Comparison of ENCODE assay signal across 8 mouse cellular contexts in genomic region chr7:90029548-90030485, GRCm38 (mm10). TPM values are rescaled to one million over a fixed set of nuclear protein-coding genes. Genes with fewer than 3 reads are reported as not detected.
DNase-seq lines count a peak whose midpoint lies in the region; ATAC-seq and TF ChIP-seq lines count a peak whose summit lies in the region.

No protein-coding gene starts in this region.

- H3K9ac ChIP-seq in liver, adult 2 months (ENCODE audit: low read depth, low read length), result peak overlapping the region; percentile 28
- no peak overlapping the region for H3K9ac ChIP-seq in forebrain, embryonic 11.5 days (ENCODE audit: low read length)
- peak overlapping the region; percentile 40 for H3K9ac ChIP-seq in heart, postnatal 0 days (replicated peaks; ENCODE audit: low read depth, low read length)
- 0 out of 2 replicates have a peak overlapping the region, but pooled peaks have one; percentile 20 for H3K9ac ChIP-seq in midbrain, embryonic 12.5 days (replicated peaks)

- peak; percentile 100 for TF ChIP-seq EP300 in heart, postnatal 0 days (IDR thresholded peaks at IDR 0.05; ENCODE audit: low read depth)

- H3K27me3 ChIP-seq in liver, adult 2 months (ENCODE audit: control insufficient read depth, insufficient read depth, low read length), result no peaks in the 10 kb centered on the region
- H3K27me3 ChIP-seq in forebrain, embryonic 11.5 days (ENCODE audit: control insufficient read depth, insufficient read depth, low read length), result no peaks in the 10 kb centered on the region
- no peaks in the 10 kb centered on the region for H3K27me3 ChIP-seq in heart, postnatal 0 days (ENCODE audit: control insufficient read depth, insufficient read depth, low read length)
- H3K27me3 ChIP-seq in limb, embryonic 10.5 days (ENCODE audit: low read depth, poor library complexity, severe bottlenecking), result no peaks in the 10 kb centered on the region
- no peaks in the 10 kb centered on the region for H3K27me3 ChIP-seq in midbrain, embryonic 12.5 days

- no peaks in the 10 kb centered on the region for H3K36me3 ChIP-seq in liver, adult 2 months (ENCODE audit: control insufficient read depth, insufficient read depth, low read length)
- no peaks in the 10 kb centered on the region for H3K36me3 ChIP-seq in forebrain, embryonic 11.5 days (ENCODE audit: control insufficient read depth, insufficient read depth, low read length)
- no peaks in the 10 kb centered on the region for H3K36me3 ChIP-seq in heart, postnatal 0 days (replicated peaks; ENCODE audit: control insufficient read depth, insufficient read depth, low read length)
- H3K36me3 ChIP-seq in limb, embryonic 10.5 days, result no peaks in the 10 kb centered on the region
- no peaks in the 10 kb centered on the region for H3K36me3 ChIP-seq in midbrain, embryonic 12.5 days

- peak overlapping the region; percentile 6; the same call in 1 of the 2 replicates for H3K4me3 ChIP-seq in liver, adult 2 months (ENCODE audit: insufficient read depth, low read depth, low read length)
- H3K4me3 ChIP-seq in forebrain, embryonic 11.5 days (ENCODE audit: low read depth, low read length), result no peak overlapping the region
- peak overlapping the region; percentile 17 for H3K4me3 ChIP-seq in heart, postnatal 0 days (ENCODE audit: low read depth, low read length)
- H3K4me3 ChIP-seq in limb, embryonic 10.5 days, result peak overlapping the region; percentile 9
- no peak overlapping the region for H3K4me3 ChIP-seq in midbrain, embryonic 12.5 days

- peak overlapping the region; percentile 91 for H3K27ac ChIP-seq in liver, adult 2 months (replicated peaks; ENCODE audit: insufficient read depth, low read depth, low read length)
- H3K27ac ChIP-seq in forebrain, embryonic 11.5 days (ENCODE audit: low read depth, low read length), result no peak overlapping the region
- H3K27ac ChIP-seq in heart, postnatal 0 days (ENCODE audit: low read depth), result peak overlapping the region; percentile 91
- H3K27ac ChIP-seq in limb, embryonic 10.5 days, result peak overlapping the region; percentile 61
- peak overlapping the region; percentile 65 for H3K27ac ChIP-seq in midbrain, embryonic 12.5 days (replicated peaks)

- 0 out of 2 replicates have a peak, but pooled peaks have one; percentile 36 for ATAC-seq in forebrain, embryonic 11.5 days (replicated peaks; ENCODE audit: low FRiP score)
- ATAC-seq in heart, postnatal 0 days (ENCODE audit: insufficient read depth, low read depth), result peak; percentile 89
- ATAC-seq in midbrain, embryonic 12.5 days (ENCODE audit: low FRiP score, low read depth), result peak; percentile 51

- peak overlapping the region; percentile 19; the same call in 1 of the 2 replicates for H3K4me2 ChIP-seq in forebrain, embryonic 11.5 days (ENCODE audit: low read depth, low read length, severe bottlenecking)
- H3K4me2 ChIP-seq in heart, postnatal 0 days (ENCODE audit: low read depth, low read length), result peak overlapping the region; percentile 37
- H3K4me2 ChIP-seq in midbrain, embryonic 12.5 days (replicated peaks), result peak overlapping the region; percentile 37

- TF ChIP-seq CTCF in liver, adult 2 months (IDR thresholded peaks at IDR 0.05; ENCODE audit: low read depth, low read length), result no peak
- TF ChIP-seq CTCF in heart, postnatal 0 days (IDR thresholded peaks at IDR 0.05; ENCODE audit: low read depth), result no peak

- H3K9me3 ChIP-seq in forebrain, embryonic 11.5 days (ENCODE audit: control insufficient read depth, low read length), result no peaks in the 10 kb centered on the region
- no peaks in the 10 kb centered on the region for H3K9me3 ChIP-seq in heart, postnatal 0 days (replicated peaks; ENCODE audit: control insufficient read depth, low read length)
- no peaks in the 10 kb centered on the region for H3K9me3 ChIP-seq in limb, embryonic 10.5 days (replicated peaks)
- H3K9me3 ChIP-seq in midbrain, embryonic 12.5 days, result no peaks in the 10 kb centered on the region

- H3K4me1 ChIP-seq in liver, adult 2 months (ENCODE audit: control insufficient read depth, insufficient read depth, low read length), result peaks cover 12% of the 10 kb centered on the region
- 0 out of 2 replicates have a peak, but pooled peaks cover 3% of the 10 kb centered on the region for H3K4me1 ChIP-seq in forebrain, embryonic 11.5 days (replicated peaks; ENCODE audit: control insufficient read depth, insufficient read depth, low read length)
- peaks cover 25% of the 10 kb centered on the region for H3K4me1 ChIP-seq in heart, postnatal 0 days (ENCODE audit: control insufficient read depth, insufficient read depth)
- peaks cover 27% of the 10 kb centered on the region for H3K4me1 ChIP-seq in limb, embryonic 10.5 days
- H3K4me1 ChIP-seq in midbrain, embryonic 12.5 days, result peaks cover 14% of the 10 kb centered on the region

- TF ChIP-seq POLR2A in liver, adult 2 months (IDR thresholded peaks at IDR 0.05; ENCODE audit: extremely low read depth, insufficient read depth, low read length), result no peak

- WGBS in liver, adult 2 months, result 68% methylated on average over 20 of the region's 20 CpGs
- WGBS in forebrain, embryonic 11.5 days, result 56% methylated on average over 20 of the region's 20 CpGs
- 20% methylated on average over 20 of the region's 20 CpGs for WGBS in heart, postnatal 0 days
- WGBS in limb, embryonic 10.5 days, result 56% methylated on average over 20 of the region's 20 CpGs
- WGBS in midbrain, embryonic 12.5 days, result 49% methylated on average over 20 of the region's 20 CpGs

- H3K79me2 ChIP-seq in liver, adult 2 months (ENCODE audit: control insufficient read depth, insufficient read depth, low read length), result no peaks in the 10 kb centered on the region

- DNase-seq in liver, adult 2 months (ENCODE audit: extremely low read depth, low read depth, low spot score), result no peak
- DNase-seq in liver, result no peak
- DNase-seq in forebrain, embryonic 11.5 days (ENCODE audit: low spot score), result no peak
- peak; percentile 91 for DNase-seq in heart, postnatal 0 days (ENCODE audit: low spot score)
- DNase-seq in limb, embryonic 10.5 days (ENCODE audit: low spot score), result peak; percentile 47
- DNase-seq in adipocyte (ENCODE audit: low spot score), result no peak
- DNase-seq in urinary bladder, adult 2 months (ENCODE audit: low spot score), result no peak

RNA-seq across cellular contexts. Expression of gene Eed, which starts 49.0 kb away (rescaled TPM):
- total RNA-seq in liver, adult 2 months (2014; rRNA removed), result 30.7 and 43.5 TPM in 2 replicates
- polyA plus RNA-seq in liver, adult 2 months (2012; rRNA removed), result 10.7 and 16.1 TPM in 2 replicates
- polyA plus RNA-seq in forebrain, embryonic 11.5 days (2014; fragmentation: Nextera tagmentation; extraction: Ambion mirVana), result 96.4 and 102 TPM in 2 replicates
- 16.5 and 38.1 TPM in 2 replicates for total RNA-seq in heart, postnatal 0 days (2014; rRNA removed; ENCODE audit: low replicate concordance)
- 26.7 and 27.9 TPM in 2 replicates for polyA plus RNA-seq in heart, postnatal 0 days (2015; fragmentation: Nextera tagmentation; extraction: Ambion mirVana)
- polyA plus RNA-seq in limb, embryonic 10.5 days (2016; fragmentation: Nextera tagmentation; extraction: Ambion mirVana), result 101 and 102 TPM in 2 replicates
- polyA plus RNA-seq in midbrain, embryonic 12.5 days (2016; fragmentation: Nextera tagmentation; extraction: Ambion mirVana), result 73.7 and 79.5 TPM in 2 replicates
- 44.6 and 52.5 TPM in 2 replicates for polyA plus RNA-seq in urinary bladder, adult 2 months (2012; rRNA removed)

Comparison
In these comparisons a context has a peak if more than half of its experiments do, and no peak if none do; other contexts are left out.
1. DNase-seq: peak in heart, postnatal 0 days (single experiment) and limb, embryonic 10.5 days (single experiment); none in liver, adult 2 months (single experiment), liver (single experiment), forebrain, embryonic 11.5 days (single experiment), adipocyte (single experiment) and urinary bladder, adult 2 months (single experiment).
2. H3K4me3 ChIP-seq: peak in liver, adult 2 months (single experiment), heart, postnatal 0 days (single experiment) and limb, embryonic 10.5 days (single experiment); none in forebrain, embryonic 11.5 days (single experiment) and midbrain, embryonic 12.5 days (single experiment).
3. ATAC-seq: peak in every context shown above with its lines; median percentile 89 in heart, postnatal 0 days; 51 in midbrain, embryonic 12.5 days; 36 in forebrain, embryonic 11.5 days.
4. Peak in every context shown above with its lines, with median percentiles within 50 percentile points of each other: H3K4me2 ChIP-seq.